In the genomic region with DNA sequence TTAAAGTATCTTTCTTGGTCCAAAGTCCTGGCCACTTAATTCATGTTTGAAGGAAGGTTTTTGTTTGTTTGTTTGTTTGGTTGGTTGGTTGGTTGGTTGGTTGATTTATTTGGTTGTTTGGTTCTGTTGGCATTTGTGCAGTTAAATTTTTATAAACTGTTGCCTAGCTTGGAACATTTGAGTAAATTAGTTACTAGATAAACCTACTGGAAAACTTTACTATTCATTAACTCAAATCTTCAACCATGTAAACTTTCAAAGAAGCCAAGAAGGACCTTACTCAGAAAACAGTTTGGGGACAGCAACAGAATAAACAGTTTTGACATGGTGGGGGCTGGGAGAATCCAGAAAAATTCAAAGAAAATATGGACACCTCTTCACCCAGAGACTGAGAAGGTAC, we compare ENCODE assay signal across 30 mouse cellular contexts. TPM values are rescaled to one million over a fixed set of nuclear protein-coding genes. Genes with fewer than 3 reads are reported as not detected.
A peak's percentile ranks its signal among the peaks of the same experiment; 100 is the strongest.
DNase-seq lines count a peak whose midpoint lies in the region; ATAC-seq and TF ChIP-seq lines count a peak whose summit lies in the region.
"Had no signal": no experiment of that assay in that cellular context is flagged by ENCODE, and none has a peak within 500 bp of the region (broad histone marks: within the 10 kb centered on the region; RNA-seq: fewer than 3 reads in every experiment).

No protein-coding gene starts in this region.

- no peak for TF ChIP-seq EP300 in liver, postnatal 0 days (IDR thresholded peaks at IDR 0.05; ENCODE audit: low read depth)

- H3K36me3 ChIP-seq in kidney, adult 2 months (ENCODE audit: control insufficient read depth, insufficient read depth, low read length) = no peaks in the 10 kb centered on the region; the same call in 1 of the 2 replicates
- H3K36me3 ChIP-seq in kidney, embryonic 15.5 days = no peaks in the 10 kb centered on the region
- peaks cover 2% of the 10 kb centered on the region; the same call in 1 of the 2 replicates for H3K36me3 ChIP-seq in liver, adult 2 months (ENCODE audit: control insufficient read depth, insufficient read depth, low read length)
- no peaks in the 10 kb centered on the region for H3K36me3 ChIP-seq in liver, embryonic 11.5 days (ENCODE audit: control insufficient read depth, insufficient read depth, low read length)
- H3K36me3 ChIP-seq in liver, postnatal 0 days (replicated peaks; ENCODE audit: insufficient read depth, low read length) = no peaks in the 10 kb centered on the region
- H3K36me3 ChIP-seq: embryonic facial prominence, embryonic 12.5 days; embryonic facial prominence, embryonic 15.5 days; heart, embryonic 10.5 days; heart, embryonic 13.5 days had no signal

- H3K4me3 ChIP-seq in kidney, adult 2 months (ENCODE audit: insufficient read depth, low read depth, low read length) = no peak overlapping the region
- no peak overlapping the region for H3K4me3 ChIP-seq in kidney, embryonic 15.5 days (replicated peaks)
- no peak overlapping the region for H3K4me3 ChIP-seq in liver, adult 2 months (ENCODE audit: insufficient read depth, low read depth, low read length)
- H3K4me3 ChIP-seq in liver, embryonic 11.5 days (ENCODE audit: low read depth, low read length) = no peak overlapping the region
- H3K4me3 ChIP-seq in liver, postnatal 0 days (ENCODE audit: low read depth, low read length) = no peak overlapping the region
- H3K4me3 ChIP-seq: embryonic facial prominence, embryonic 12.5 days; embryonic facial prominence, embryonic 15.5 days; heart, adult 2 months; heart, embryonic 10.5 days; heart, embryonic 13.5 days had no signal

- TF ChIP-seq CTCF in kidney, adult 2 months (conservative IDR thresholded peaks at IDR 0.05; ENCODE audit: insufficient read depth, insufficient read length, low read depth, low read length) = no peak
- TF ChIP-seq CTCF in liver, adult 2 months (IDR thresholded peaks at IDR 0.05; ENCODE audit: low read depth, low read length) = no peak
- no peak for TF ChIP-seq CTCF in liver, postnatal 0 days (IDR thresholded peaks at IDR 0.05; ENCODE audit: low read depth)

- H3K27me3 ChIP-seq in kidney, adult 2 months (replicated peaks; ENCODE audit: control insufficient read depth, insufficient read depth, low read length) = no peaks in the 10 kb centered on the region
- no peaks in the 10 kb centered on the region for H3K27me3 ChIP-seq in kidney, embryonic 15.5 days
- H3K27me3 ChIP-seq in liver, adult 2 months (ENCODE audit: control insufficient read depth, insufficient read depth, low read length) = no peaks in the 10 kb centered on the region
- no peaks in the 10 kb centered on the region for H3K27me3 ChIP-seq in liver, embryonic 11.5 days (replicated peaks; ENCODE audit: control insufficient read depth, insufficient read depth, low read length)
- H3K27me3 ChIP-seq in liver, postnatal 0 days (ENCODE audit: insufficient read depth, low read length) = no peaks in the 10 kb centered on the region
- H3K27me3 ChIP-seq: CH12.LX; embryonic facial prominence, embryonic 12.5 days; embryonic facial prominence, embryonic 15.5 days; heart, embryonic 13.5 days; Patski had no signal

- ATAC-seq in kidney, embryonic 15.5 days (replicated peaks; ENCODE audit: low FRiP score) = no peak
- no peak for ATAC-seq in liver, embryonic 11.5 days (replicated peaks; ENCODE audit: low FRiP score)
- no peak for ATAC-seq in liver, postnatal 0 days
- ATAC-seq: forebrain, embryonic 14.5 days; forebrain, postnatal 0 days; Patski had no signal

- peaks cover 18% of the 10 kb centered on the region; the same call in 1 of the 2 replicates for H3K79me2 ChIP-seq in liver, adult 2 months (ENCODE audit: control insufficient read depth, insufficient read depth, low read length)

- no peak for TF ChIP-seq POLR2A in kidney, adult 2 months (IDR thresholded peaks at IDR 0.05; ENCODE audit: low read depth, low read length)
- no peak for TF ChIP-seq POLR2A in liver, adult 2 months (IDR thresholded peaks at IDR 0.05; ENCODE audit: extremely low read depth, insufficient read depth, low read length)

- peak; percentile 74 for DNase-seq in kidney, adult 2 months
- DNase-seq in kidney, postnatal 25 days = no peak
- no peak for DNase-seq in kidney, adult 11 months
- peak; percentile 85 for DNase-seq in liver, adult 2 months (ENCODE audit: extremely low read depth, low read depth, low spot score)
- DNase-seq in liver, embryonic 11.5 days (ENCODE audit: low spot score) = no peak
- no peak for DNase-seq in liver, postnatal 0 days
- DNase-seq: adrenal gland, postnatal 14 days; B cell, adult 2 months; cerebellum, adult 11 months; cerebellum, adult 2 months; cerebellum, adult 9-11 months; cerebellum, postnatal 25 days; forebrain, postnatal 0 days; gastrocnemius, postnatal 36 days; heart, adult 2 months; heart, postnatal 14 days; heart, postnatal 4 days had no signal

- no peak overlapping the region for H3K9ac ChIP-seq in kidney, embryonic 15.5 days
- H3K9ac ChIP-seq in liver, adult 2 months (ENCODE audit: low read depth, low read length) = no peak overlapping the region
- no peak overlapping the region for H3K9ac ChIP-seq in liver, embryonic 11.5 days (ENCODE audit: low read depth, low read length)
- H3K9ac ChIP-seq in liver, postnatal 0 days (replicated peaks) = no peak overlapping the region
- H3K9ac ChIP-seq: embryonic facial prominence, embryonic 12.5 days; embryonic facial prominence, embryonic 15.5 days; forebrain, postnatal 0 days; heart, embryonic 13.5 days; hindbrain, embryonic 14.5 days had no signal

- H3K4me1 ChIP-seq in kidney, adult 2 months (ENCODE audit: control insufficient read depth, insufficient read depth, low read length) = peaks cover 25% of the 10 kb centered on the region
- peaks cover 7% of the 10 kb centered on the region for H3K4me1 ChIP-seq in kidney, embryonic 15.5 days
- H3K4me1 ChIP-seq in liver, adult 2 months (ENCODE audit: control insufficient read depth, insufficient read depth, low read length) = peaks cover 23% of the 10 kb centered on the region
- no peaks in the 10 kb centered on the region for H3K4me1 ChIP-seq in liver, embryonic 11.5 days (replicated peaks; ENCODE audit: control insufficient read depth, insufficient read depth, low read length)
- H3K4me1 ChIP-seq in liver, postnatal 0 days (ENCODE audit: insufficient read depth) = peaks cover 17% of the 10 kb centered on the region
- H3K4me1 ChIP-seq: embryonic facial prominence, embryonic 12.5 days; embryonic facial prominence, embryonic 15.5 days; heart, embryonic 10.5 days had no signal

- H3K4me2 ChIP-seq in kidney, embryonic 15.5 days = peak overlapping the region; percentile 25; the same call in 1 of the 2 replicates
- H3K4me2 ChIP-seq in liver, embryonic 11.5 days = no peak overlapping the region
- H3K4me2 ChIP-seq in liver, postnatal 0 days (ENCODE audit: low read depth, low read length) = peak overlapping the region; percentile 6
- H3K4me2 ChIP-seq: embryonic facial prominence, embryonic 12.5 days; embryonic facial prominence, embryonic 15.5 days; heart, embryonic 13.5 days; hindbrain, embryonic 14.5 days had no signal

- no peaks in the 10 kb centered on the region for H3K9me3 ChIP-seq in kidney, embryonic 15.5 days (replicated peaks)
- no peaks in the 10 kb centered on the region for H3K9me3 ChIP-seq in liver, embryonic 11.5 days (ENCODE audit: control insufficient read depth, low read length)
- H3K9me3 ChIP-seq in liver, postnatal 0 days (ENCODE audit: low read length) = no peaks in the 10 kb centered on the region
- H3K9me3 ChIP-seq: embryonic facial prominence, embryonic 12.5 days; embryonic facial prominence, embryonic 15.5 days; G1E; heart, embryonic 10.5 days; heart, embryonic 13.5 days had no signal

- peak overlapping the region; percentile 98 for H3K27ac ChIP-seq in kidney, adult 2 months (ENCODE audit: insufficient read depth, low read depth, low read length)
- peak overlapping the region; percentile 59 for H3K27ac ChIP-seq in kidney, embryonic 15.5 days
- H3K27ac ChIP-seq in liver, adult 2 months (replicated peaks; ENCODE audit: insufficient read depth, low read depth, low read length) = peak overlapping the region; percentile 39; the same call in 1 of the 2 replicates
- no peak overlapping the region for H3K27ac ChIP-seq in liver, embryonic 11.5 days (ENCODE audit: low read depth, low read length)
- peak overlapping the region; percentile 79 for H3K27ac ChIP-seq in liver, postnatal 0 days (ENCODE audit: low read depth)
- H3K27ac ChIP-seq: embryonic facial prominence, embryonic 12.5 days; embryonic facial prominence, embryonic 15.5 days; heart, adult 2 months; heart, embryonic 10.5 days; heart, embryonic 13.5 days; hindbrain, embryonic 14.5 days had no signal

RNA-seq across cellular contexts. Expression of a gene that starts 8.5 kb away (rescaled TPM):
- 277 and 335 TPM in 2 replicates for polyA plus RNA-seq in kidney, adult 2 months (2012; rRNA removed)
- 258 and 309 TPM in 2 replicates for polyA plus RNA-seq in kidney, embryonic 15.5 days (2015; fragmentation: Nextera tagmentation; extraction: Ambion mirVana)
- total RNA-seq in liver, adult 2 months (2014; rRNA removed) = 279 and 312 TPM in 2 replicates
- 227 and 264 TPM in 2 replicates for polyA plus RNA-seq in liver, adult 2 months (2012; rRNA removed)
- 187 and 198 TPM in 2 replicates for polyA plus RNA-seq in liver, embryonic 11.5 days (2014; fragmentation: Nextera tagmentation; extraction: Ambion mirVana)
- polyA plus RNA-seq in liver, postnatal 0 days (2015; fragmentation: Nextera tagmentation; extraction: Ambion mirVana) = 858 and 927 TPM in 2 replicates

RNA-seq across cellular contexts. Expression of a gene that starts 8.7 kb away (rescaled TPM):
- 24.3 and 24.7 TPM in 2 replicates for polyA plus RNA-seq in kidney, adult 2 months (2012; rRNA removed)
- 15.6 and 18.1 TPM in 2 replicates for polyA plus RNA-seq in kidney, embryonic 15.5 days (2015; fragmentation: Nextera tagmentation; extraction: Ambion mirVana)
- 38.9 and 43.2 TPM in 2 replicates for total RNA-seq in liver, adult 2 months (2014; rRNA removed)
- 16.5 and 20.5 TPM in 2 replicates for polyA plus RNA-seq in liver, adult 2 months (2012; rRNA removed)
- polyA plus RNA-seq in liver, embryonic 11.5 days (2014; fragmentation: Nextera tagmentation; extraction: Ambion mirVana) = 15.9 and 18.0 TPM in 2 replicates
- polyA plus RNA-seq in liver, postnatal 0 days (2015; fragmentation: Nextera tagmentation; extraction: Ambion mirVana) = 17.0 and 17.4 TPM in 2 replicates

RNA-seq across cellular contexts. Expression of a gene that starts 16.0 kb away (rescaled TPM):
- 0.34 and 0.39 TPM in 2 replicates for polyA plus RNA-seq in kidney, adult 2 months (2012; rRNA removed)
- 0.23 and 0.31 TPM in 2 replicates for polyA plus RNA-seq in kidney, embryonic 15.5 days (2015; fragmentation: Nextera tagmentation; extraction: Ambion mirVana)
- 0.13 and 0.18 TPM in 2 replicates for total RNA-seq in liver, adult 2 months (2014; rRNA removed)
- not detected in 2 replicates for polyA plus RNA-seq in liver, adult 2 months (2012; rRNA removed)
- polyA plus RNA-seq in liver, embryonic 11.5 days (2014; fragmentation: Nextera tagmentation; extraction: Ambion mirVana) = 0.04 and 0.23 TPM in 2 replicates
- polyA plus RNA-seq in liver, postnatal 0 days (2015; fragmentation: Nextera tagmentation; extraction: Ambion mirVana) = 0.08 and 0.19 TPM in 2 replicates
- total RNA-seq: common myeloid progenitor, adult 5-6 weeks; forebrain, postnatal 0 days; gastrocnemius, adult 8-10 months; gastrocnemius, postnatal 36 days had no signal
- polyA plus RNA-seq: embryonic facial prominence, embryonic 15.5 days; G1E; heart, embryonic 10.5 days; heart, embryonic 16.5 days had no signal

Comparison
In these comparisons a context has a peak if more than half of its experiments do, and no peak if none do; other contexts are left out.
1. DNase-seq: peak in kidney, adult 2 months (single experiment) and liver, adult 2 months (single experiment); none in kidney, postnatal 25 days (0 of 2), kidney, adult 11 months (single experiment), liver, embryonic 11.5 days (single experiment) and liver, postnatal 0 days (single experiment).